Mouse (Mus musculus): ENCODE measurements around the gene Nedd4. TPM values are rescaled to one million over a fixed set of nuclear protein-coding genes. Genes with fewer than 3 reads are reported as not detected.

Nedd4 gene
- polyA plus RNA-seq, 1 experiment from 2014 or later = 555 TPM

GRCm38 (mm10) chr9:72693861-72694260 lies 31.7 kb downstream of the Nedd4 start:
- no peak for ATAC-seq (replicated peaks; ENCODE audit: insufficient number of reproducible peaks, low FRiP score, low TSS enrichment)
- peaks cover 27% of the 10 kb centered on the region for H3K36me3 ChIP-seq (ENCODE audit: control insufficient read depth, insufficient read depth, low read length)
- H3K4me1 ChIP-seq (ENCODE audit: control insufficient read depth, insufficient read depth, low read length) = peaks cover 28% of the 10 kb centered on the region
- H3K27ac ChIP-seq (ENCODE audit: low read depth, low read length) = no peak overlapping the region
- 84% methylated on average over 14 of the region's 14 CpGs for WGBS (ENCODE audit: insufficient replicate concordance)
- H3K4me3 ChIP-seq (ENCODE audit: low read depth, low read length) = no peak overlapping the region
- no peak overlapping the region for H3K9ac ChIP-seq (ENCODE audit: low read depth, low read length)
- no peak overlapping the region for H3K4me2 ChIP-seq
- H3K9me3 ChIP-seq (replicated peaks; ENCODE audit: control insufficient read depth, low read length) = no peaks in the 10 kb centered on the region
- no peaks in the 10 kb centered on the region for H3K27me3 ChIP-seq (ENCODE audit: control insufficient read depth, insufficient read depth, low read length)

- WGBS (ENCODE audit: insufficient replicate concordance) = 50% methylated on average over 3 of the region's 3 CpGs
- no peak for ATAC-seq (replicated peaks; ENCODE audit: insufficient number of reproducible peaks, low FRiP score, low TSS enrichment)
- peaks cover 24% of the 10 kb centered on the region for H3K36me3 ChIP-seq (ENCODE audit: control insufficient read depth, insufficient read depth, low read length)
These were observed 34.4 kb downstream of the Nedd4 start for GRCm38 (mm10) chr9:72696508-72696907.

GRCm38 (mm10) chr9:72697779-72698178 lies 35.6 kb downstream of the Nedd4 start:
- H3K27me3 ChIP-seq (ENCODE audit: control insufficient read depth, insufficient read depth, low read length) = no peaks in the 10 kb centered on the region
- H3K36me3 ChIP-seq (ENCODE audit: control insufficient read depth, insufficient read depth, low read length) = peaks cover 32% of the 10 kb centered on the region
- H3K4me3 ChIP-seq (ENCODE audit: low read depth, low read length) = no peak overlapping the region
- no peak for ATAC-seq (replicated peaks; ENCODE audit: insufficient number of reproducible peaks, low FRiP score, low TSS enrichment)
- no peaks in the 10 kb centered on the region for H3K9me3 ChIP-seq (replicated peaks; ENCODE audit: control insufficient read depth, low read length)
- WGBS (ENCODE audit: insufficient replicate concordance) = 94% methylated on average over 4 of the region's 4 CpGs
- H3K4me1 ChIP-seq (ENCODE audit: control insufficient read depth, insufficient read depth, low read length) = peaks cover 49% of the 10 kb centered on the region
- H3K9ac ChIP-seq (ENCODE audit: low read depth, low read length) = no peak overlapping the region
- no peak overlapping the region for H3K27ac ChIP-seq (ENCODE audit: low read depth, low read length)
- H3K4me2 ChIP-seq = no peak overlapping the region

More at GRCm38 (mm10) chr9:72696508-72696907, 34.4 kb downstream of the Nedd4 start:
- Histone ChIP-seq H3K4me2 (no peak overlapping the region), H3K9ac (ENCODE audit: low read depth, low read length) (no peak overlapping the region), H3K4me3 (ENCODE audit: low read depth, low read length) (no peak overlapping the region), H3K9me3 (replicated peaks; ENCODE audit: control insufficient read depth, low read length) (no peaks in the 10 kb centered on the region), H3K4me1 (ENCODE audit: control insufficient read depth, insufficient read depth, low read length) (peaks cover 46% of the 10 kb centered on the region), H3K27ac (ENCODE audit: low read depth, low read length) (no peak overlapping the region), H3K27me3 (ENCODE audit: control insufficient read depth, insufficient read depth, low read length) (no peaks in the 10 kb centered on the region)

GRCm38 (mm10) chr9:72699702-72700101 lies 37.6 kb downstream of the Nedd4 start:
- Histone ChIP-seq H3K4me1 (ENCODE audit: control insufficient read depth, insufficient read depth, low read length) (peaks cover 40% of the 10 kb centered on the region), H3K36me3 (ENCODE audit: control insufficient read depth, insufficient read depth, low read length) (peaks cover 36% of the 10 kb centered on the region)
- ATAC-seq (replicated peaks; ENCODE audit: insufficient number of reproducible peaks, low FRiP score, low TSS enrichment) = peak; percentile 58; the same call in 1 of the 2 replicates

DNA sequence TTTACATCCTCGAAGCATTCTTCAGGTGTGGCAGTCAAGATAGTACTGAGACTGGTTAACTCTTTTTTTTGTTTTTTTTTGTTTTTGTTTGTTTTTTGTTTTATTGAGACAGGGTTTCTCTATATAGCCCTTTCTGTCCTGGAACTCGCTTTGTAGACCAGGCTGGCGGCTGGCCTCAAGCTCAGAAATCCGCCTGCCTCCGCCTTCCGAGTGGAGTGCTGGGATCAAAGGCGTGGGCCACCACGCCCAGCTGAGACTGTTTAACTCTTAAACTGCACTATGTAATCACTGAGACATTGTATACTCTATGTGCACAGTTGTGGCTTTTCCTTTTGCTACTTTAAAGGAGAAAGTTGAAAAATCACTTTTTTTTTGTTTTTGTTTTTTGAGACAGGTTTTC lies 39.3 kb downstream of the Nedd4 start:
- Histone ChIP-seq H3K9ac (ENCODE audit: low read depth, low read length) (no peak overlapping the region), H3K36me3 (ENCODE audit: control insufficient read depth, insufficient read depth, low read length) (peaks cover 42% of the 10 kb centered on the region), H3K4me2 (no peak overlapping the region), H3K4me1 (ENCODE audit: control insufficient read depth, insufficient read depth, low read length) (peaks cover 35% of the 10 kb centered on the region), H3K9me3 (replicated peaks; ENCODE audit: control insufficient read depth, low read length) (no peaks in the 10 kb centered on the region), H3K27ac (ENCODE audit: low read depth, low read length) (no peak overlapping the region), H3K4me3 (ENCODE audit: low read depth, low read length) (no peak overlapping the region), H3K27me3 (ENCODE audit: control insufficient read depth, insufficient read depth, low read length) (no peaks in the 10 kb centered on the region)
- WGBS (ENCODE audit: insufficient replicate concordance) = 68% methylated on average over 8 of the region's 8 CpGs
- no peak for ATAC-seq (replicated peaks; ENCODE audit: insufficient number of reproducible peaks, low FRiP score, low TSS enrichment)

More at GRCm38 (mm10) chr9:72699702-72700101, 37.6 kb downstream of the Nedd4 start:
- H3K27me3 ChIP-seq (ENCODE audit: control insufficient read depth, insufficient read depth, low read length) = no peaks in the 10 kb centered on the region
- no peak overlapping the region for H3K9ac ChIP-seq (ENCODE audit: low read depth, low read length)
- no peak overlapping the region for H3K27ac ChIP-seq (ENCODE audit: low read depth, low read length)
- H3K4me2 ChIP-seq = no peak overlapping the region
- no peak overlapping the region for H3K4me3 ChIP-seq (ENCODE audit: low read depth, low read length)
- 33% methylated on average over 3 of the region's 3 CpGs for WGBS (ENCODE audit: insufficient replicate concordance)
- H3K9me3 ChIP-seq (replicated peaks; ENCODE audit: control insufficient read depth, low read length) = no peaks in the 10 kb centered on the region

GRCm38 (mm10) chr9:72702075-72702474 lies 39.9 kb downstream of the Nedd4 start:
- no peak for ATAC-seq (replicated peaks; ENCODE audit: insufficient number of reproducible peaks, low FRiP score, low TSS enrichment)
- Histone ChIP-seq H3K9me3 (replicated peaks; ENCODE audit: control insufficient read depth, low read length) (no peaks in the 10 kb centered on the region), H3K36me3 (ENCODE audit: control insufficient read depth, insufficient read depth, low read length) (peaks cover 49% of the 10 kb centered on the region), H3K4me3 (ENCODE audit: low read depth, low read length) (no peak overlapping the region), H3K27ac (ENCODE audit: low read depth, low read length) (no peak overlapping the region), H3K4me1 (ENCODE audit: control insufficient read depth, insufficient read depth, low read length) (peaks cover 35% of the 10 kb centered on the region), H3K27me3 (ENCODE audit: control insufficient read depth, insufficient read depth, low read length) (no peaks in the 10 kb centered on the region), H3K9ac (ENCODE audit: low read depth, low read length) (no peak overlapping the region), H3K4me2 (no peak overlapping the region)
- WGBS (ENCODE audit: insufficient replicate concordance) = 49% methylated on average over 2 of the region's 2 CpGs

- Histone ChIP-seq H3K4me3 (ENCODE audit: low read depth, low read length) (no peak overlapping the region), H3K27ac (ENCODE audit: low read depth, low read length) (no peak overlapping the region), H3K4me1 (ENCODE audit: control insufficient read depth, insufficient read depth, low read length) (peaks cover 30% of the 10 kb centered on the region), H3K9ac (ENCODE audit: low read depth, low read length) (no peak overlapping the region), H3K4me2 (no peak overlapping the region), H3K36me3 (ENCODE audit: control insufficient read depth, insufficient read depth, low read length) (peaks cover 55% of the 10 kb centered on the region), H3K27me3 (ENCODE audit: control insufficient read depth, insufficient read depth, low read length) (no peaks in the 10 kb centered on the region), H3K9me3 (replicated peaks; ENCODE audit: control insufficient read depth, low read length) (no peaks in the 10 kb centered on the region)
- ATAC-seq (replicated peaks; ENCODE audit: insufficient number of reproducible peaks, low FRiP score, low TSS enrichment) = no peak
- 94% methylated on average over 4 of the region's 4 CpGs for WGBS (ENCODE audit: insufficient replicate concordance)
These were observed 41.0 kb downstream of the Nedd4 start for GRCm38 (mm10) chr9:72703142-72703541.

DNA sequence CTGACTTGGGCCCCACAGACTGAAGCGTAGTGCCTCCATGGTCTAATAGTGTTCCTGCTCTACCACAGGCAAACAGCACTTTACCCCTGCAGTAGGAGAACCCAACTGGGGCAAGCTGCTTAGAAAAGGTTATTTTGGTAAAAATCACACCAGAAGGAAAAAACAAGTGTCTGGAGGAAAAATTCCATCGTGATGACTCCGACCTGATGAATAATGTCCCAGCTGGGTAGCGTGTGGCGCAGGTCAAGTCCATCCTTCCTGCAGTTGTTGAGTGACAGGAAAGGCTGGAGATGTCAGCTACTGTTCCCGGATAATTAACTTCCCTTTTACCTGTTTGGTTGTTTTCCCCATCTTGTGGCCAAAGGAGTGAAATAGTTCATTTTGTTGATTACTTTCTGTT lies 41.6 kb downstream of the Nedd4 start:
- Histone ChIP-seq H3K9ac (ENCODE audit: low read depth, low read length) (no peak overlapping the region), H3K36me3 (ENCODE audit: control insufficient read depth, insufficient read depth, low read length) (peaks cover 54% of the 10 kb centered on the region), H3K4me1 (ENCODE audit: control insufficient read depth, insufficient read depth, low read length) (peaks cover 24% of the 10 kb centered on the region), H3K27me3 (ENCODE audit: control insufficient read depth, insufficient read depth, low read length) (no peaks in the 10 kb centered on the region), H3K4me3 (ENCODE audit: low read depth, low read length) (no peak overlapping the region), H3K27ac (ENCODE audit: low read depth, low read length) (no peak overlapping the region), H3K4me2 (no peak overlapping the region), H3K9me3 (replicated peaks; ENCODE audit: control insufficient read depth, low read length) (no peaks in the 10 kb centered on the region)
- 75% methylated on average over 6 of the region's 6 CpGs for WGBS (ENCODE audit: insufficient replicate concordance)
- no peak for ATAC-seq (replicated peaks; ENCODE audit: insufficient number of reproducible peaks, low FRiP score, low TSS enrichment)

- no peaks in the 10 kb centered on the region for H3K9me3 ChIP-seq (replicated peaks; ENCODE audit: control insufficient read depth, low read length)
- no peak overlapping the region for H3K27ac ChIP-seq (ENCODE audit: low read depth, low read length)
- H3K27me3 ChIP-seq (ENCODE audit: control insufficient read depth, insufficient read depth, low read length) = no peaks in the 10 kb centered on the region
- H3K9ac ChIP-seq (ENCODE audit: low read depth, low read length) = no peak overlapping the region
- no peak overlapping the region for H3K4me3 ChIP-seq (ENCODE audit: low read depth, low read length)
- no peak overlapping the region for H3K4me2 ChIP-seq
- H3K4me1 ChIP-seq (ENCODE audit: control insufficient read depth, insufficient read depth, low read length) = peaks cover 9% of the 10 kb centered on the region; the same call in 1 of the 2 replicates
- ATAC-seq (replicated peaks; ENCODE audit: insufficient number of reproducible peaks, low FRiP score, low TSS enrichment) = no peak
- peaks cover 47% of the 10 kb centered on the region for H3K36me3 ChIP-seq (ENCODE audit: control insufficient read depth, insufficient read depth, low read length)
- WGBS (ENCODE audit: insufficient replicate concordance) = 94% methylated on average over 2 of the region's 2 CpGs
These were observed 43.1 kb downstream of the Nedd4 start for GRCm38 (mm10) chr9:72705270-72705669.

Measured in heart, embryonic 11.5 days (tissue).